Mouse (Mus musculus): ENCODE measurements around the gene S100a4.
A peak's percentile ranks its signal among the peaks of the same experiment; 100 is the strongest.

The S100a4 gene

DNA sequence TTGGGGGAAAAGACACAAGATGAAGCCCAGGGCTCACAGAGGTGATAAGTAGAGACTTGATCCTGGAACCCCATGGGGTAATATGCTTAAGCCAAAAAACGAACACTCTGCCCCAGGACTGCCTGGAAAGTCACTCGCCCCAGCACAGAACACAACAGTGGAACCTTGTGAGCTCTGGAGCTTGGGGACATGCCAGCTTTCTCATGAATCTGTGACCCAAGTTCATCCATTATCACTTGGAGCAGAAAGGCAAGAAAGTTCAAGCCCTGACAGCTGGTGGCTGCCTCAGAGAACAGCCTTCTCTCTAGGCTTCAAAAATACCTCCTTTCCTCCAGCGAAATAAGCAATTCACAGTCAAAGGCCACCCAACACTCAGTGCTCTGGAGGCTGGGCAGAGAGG, 4.2 kb upstream of the S100a4 start:
- no peak for DNase-seq (ENCODE audit: low spot score in 2 of 2)

DNA sequence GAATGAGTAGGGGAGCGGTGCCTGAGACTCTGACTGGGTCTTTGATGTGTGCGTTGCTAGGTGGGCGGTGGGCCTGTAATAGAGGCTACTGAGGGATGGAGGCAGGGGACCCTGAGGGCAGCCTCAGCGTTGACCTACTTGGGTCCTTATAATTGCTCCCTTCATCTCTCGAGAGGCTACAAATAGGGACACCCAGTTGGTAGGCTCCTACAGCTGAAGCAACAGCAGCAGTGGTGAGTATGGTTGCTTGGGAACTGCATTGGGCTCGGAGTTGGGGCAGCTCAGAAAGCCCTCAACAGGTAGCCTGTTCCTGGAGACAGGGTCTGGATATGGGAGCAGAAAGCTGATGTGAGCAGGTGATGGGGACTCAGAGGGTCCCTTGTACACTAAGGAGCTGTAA, 3.5 kb upstream of the S100a4 start:
- DNase-seq (ENCODE audit: low spot score in 2 of 2), result no peak

DNA sequence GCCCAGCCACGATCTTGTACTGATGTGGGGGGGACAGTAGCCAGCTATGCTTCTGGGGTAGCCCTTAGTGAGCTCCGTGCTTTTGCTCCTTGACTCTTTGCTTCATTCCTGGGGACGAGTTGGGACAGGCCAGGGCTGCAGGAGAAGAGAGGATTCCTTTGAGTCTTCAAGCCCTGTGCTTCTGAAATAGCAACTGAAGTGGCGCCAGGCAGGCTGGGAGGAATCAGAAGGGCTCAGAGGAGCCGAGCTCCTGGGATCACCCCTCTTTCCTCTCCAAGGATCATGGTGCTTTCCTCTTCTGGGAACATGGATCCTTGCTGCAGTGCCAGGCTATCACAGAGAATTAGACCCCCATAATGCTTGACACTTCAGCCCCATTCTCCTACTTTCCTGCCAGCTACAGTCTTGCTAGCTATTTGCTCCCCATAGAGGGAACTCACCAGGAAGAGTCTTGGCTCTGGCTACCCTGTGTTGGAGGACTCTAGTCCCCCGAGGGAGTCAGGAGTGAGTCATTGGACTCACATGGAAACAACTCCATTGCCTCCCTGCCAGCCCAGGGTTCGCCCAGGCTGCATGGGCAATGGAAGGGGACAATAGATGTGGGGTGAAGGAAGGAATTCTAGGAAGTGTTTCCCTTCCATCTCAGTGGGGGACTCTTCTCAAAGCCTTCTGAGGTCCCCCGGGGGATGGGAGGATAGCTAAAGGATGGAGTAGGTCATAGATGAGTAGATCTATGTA, 2.9 kb upstream of the S100a4 start:
- no peak for DNase-seq (ENCODE audit: low spot score in 2 of 2)

DNA sequence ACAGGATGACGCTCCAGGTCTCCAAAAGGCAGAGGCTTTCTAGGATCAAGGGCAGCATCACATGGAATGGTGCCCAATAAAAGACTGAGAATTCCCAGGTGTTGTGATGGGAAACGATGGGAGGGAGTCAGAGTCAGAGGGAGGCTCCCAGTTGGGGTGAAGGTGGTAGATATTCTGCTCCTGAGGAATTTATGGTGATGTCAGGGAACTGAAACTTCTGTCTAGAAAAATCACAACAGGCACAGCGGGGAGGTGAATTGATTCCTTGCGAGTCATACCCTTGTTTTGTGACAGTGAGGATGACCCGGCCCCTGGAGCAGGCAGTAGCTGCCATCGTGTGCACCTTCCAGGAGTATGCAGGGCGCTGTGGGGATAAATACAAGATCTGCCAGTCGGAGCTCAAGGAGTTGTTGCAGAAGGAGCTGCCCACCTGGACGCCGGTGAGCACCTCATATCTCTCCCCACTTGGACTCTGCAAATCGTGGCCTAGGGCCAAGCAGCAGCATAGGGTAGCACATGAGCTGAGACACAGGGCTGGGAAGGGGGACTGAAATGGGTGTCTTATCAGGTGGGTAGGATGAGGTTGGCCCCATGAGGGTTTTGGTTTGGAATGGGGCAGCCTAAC, 2.0 kb upstream of the S100a4 start, which contains the start of gene Gm42674:
TSS of gene Gm42674 (plus strand) at position 419 of the 625 bp plus-strand sequence.
- no peak for DNase-seq (ENCODE audit: low spot score in 2 of 2)

DNA sequence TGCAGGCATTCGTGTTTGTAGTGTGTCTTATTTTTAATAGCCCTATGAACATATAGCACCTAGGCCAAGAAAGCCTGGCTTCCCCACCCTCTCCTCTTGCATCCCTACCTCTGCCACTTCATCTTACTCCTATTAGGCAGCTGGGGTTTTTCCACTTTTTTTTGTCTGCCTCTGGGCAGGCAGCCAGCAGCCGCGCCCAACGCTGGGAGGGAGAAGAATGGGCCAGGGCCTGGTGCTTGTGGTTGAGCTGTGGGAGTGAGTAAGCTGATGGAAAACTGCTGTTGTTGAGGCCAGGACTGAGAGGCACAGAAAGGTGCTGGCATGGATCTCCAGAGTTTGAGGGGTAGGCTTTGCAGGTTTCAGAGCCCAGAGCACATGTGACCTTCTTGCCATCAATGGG, 845 bp downstream of the S100a4 start:
- peak; percentile 32 to 48 for DNase-seq (ENCODE audit: low spot score in 2 of 2)

DNA sequence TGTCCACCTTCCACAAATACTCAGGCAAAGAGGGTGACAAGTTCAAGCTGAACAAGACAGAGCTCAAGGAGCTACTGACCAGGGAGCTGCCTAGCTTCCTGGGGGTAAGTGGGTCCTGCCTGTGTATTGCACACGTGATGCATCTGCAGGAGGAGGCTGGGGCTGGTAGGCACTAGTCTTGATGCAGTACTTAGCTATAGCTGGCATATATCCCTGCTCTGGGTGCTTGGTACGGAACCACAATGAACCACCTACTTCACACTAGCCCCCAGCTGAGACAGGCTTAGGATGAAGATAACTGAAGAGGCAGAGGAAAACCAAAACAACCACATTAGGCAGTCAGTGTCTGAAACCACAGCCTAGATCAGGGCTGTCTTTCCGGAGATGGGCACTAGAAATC, 1.5 kb downstream of the S100a4 start:
- DNase-seq (ENCODE audit: low spot score in 2 of 2), result no peak

DNA sequence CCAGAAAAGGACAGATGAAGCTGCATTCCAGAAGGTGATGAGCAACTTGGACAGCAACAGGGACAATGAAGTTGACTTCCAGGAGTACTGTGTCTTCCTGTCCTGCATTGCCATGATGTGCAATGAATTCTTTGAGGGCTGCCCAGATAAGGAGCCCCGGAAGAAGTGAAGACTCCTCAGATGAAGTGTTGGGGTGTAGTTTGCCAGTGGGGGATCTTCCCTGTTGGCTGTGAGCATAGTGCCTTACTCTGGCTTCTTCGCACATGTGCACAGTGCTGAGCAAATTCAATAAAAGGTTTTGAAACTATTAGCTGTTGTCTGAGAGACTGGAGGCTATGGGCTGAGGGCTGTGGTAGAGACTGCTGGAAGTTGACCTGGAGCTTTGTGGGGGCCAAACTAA, 2.2 kb downstream of the S100a4 start:
- DNase-seq (ENCODE audit: low spot score in 2 of 2), result no peak

DNA sequence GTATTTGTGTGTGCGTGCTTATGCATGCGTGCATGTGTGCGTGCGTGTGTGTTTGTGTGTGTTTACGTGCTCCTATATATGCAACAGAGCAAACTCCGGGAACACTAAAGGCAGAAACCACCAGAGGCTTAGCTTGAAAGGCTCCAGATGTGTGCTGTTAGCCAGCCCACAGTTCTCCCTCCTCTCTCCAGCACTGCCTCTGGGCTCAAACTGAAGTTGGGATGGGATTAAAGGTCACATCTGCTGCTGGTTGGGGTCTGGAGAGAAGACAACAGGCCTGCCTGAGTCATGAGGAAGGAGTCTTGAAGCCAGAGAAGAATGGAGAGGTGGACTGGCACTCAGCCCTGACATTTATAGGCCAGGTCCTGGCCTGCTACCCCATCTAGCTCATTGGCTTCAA, 2.6 kb downstream of the S100a4 start:
- DNase-seq (ENCODE audit: low spot score in 2 of 2), result no peak

DNA sequence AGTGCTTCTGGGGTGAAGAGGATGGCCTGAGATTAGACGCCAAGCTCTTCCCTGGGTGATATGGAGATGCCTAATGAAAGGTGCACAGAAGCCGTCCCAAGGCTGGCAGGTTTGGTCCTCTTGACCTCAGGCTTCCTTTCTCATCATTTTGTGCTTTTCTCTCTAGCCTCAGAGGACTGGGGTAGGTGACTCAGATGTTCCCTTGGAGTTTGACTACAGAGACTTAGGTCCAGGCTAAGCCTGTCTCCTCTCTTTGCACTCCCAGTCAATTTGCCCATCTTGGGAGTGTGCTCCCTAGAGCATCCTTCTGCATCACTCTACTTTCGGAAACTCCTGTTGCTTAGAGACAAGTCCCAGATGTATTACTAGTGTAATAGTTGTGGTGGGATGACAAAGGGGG, 3.8 kb downstream of the S100a4 start:
- DNase-seq (ENCODE audit: low spot score in 2 of 2), result no peak

DNA sequence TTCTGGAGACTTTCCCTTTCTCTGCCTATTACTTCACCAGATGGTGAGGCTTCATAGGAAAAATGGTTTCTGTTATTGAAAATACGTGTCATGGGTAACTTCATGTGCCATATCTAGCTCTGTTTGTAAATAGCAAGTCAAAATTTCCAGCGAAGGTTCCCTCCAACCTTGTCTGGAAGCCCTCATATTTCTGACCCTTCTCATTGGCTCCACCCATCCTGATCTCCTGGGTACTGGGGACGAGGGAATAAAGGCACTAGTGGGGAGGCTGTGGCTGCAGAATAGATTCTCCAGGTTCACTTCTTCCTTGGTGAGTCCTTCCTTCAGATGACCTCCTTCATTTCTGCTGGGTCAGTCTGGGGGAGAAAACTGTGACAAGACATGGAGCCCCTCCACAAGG, 4.7 kb downstream of the S100a4 start, which contains the start of gene S100a5:
TSS of gene S100a5 (plus strand) at position 301 of the 400 bp plus-strand sequence.
- no peak for DNase-seq (ENCODE audit: low spot score in 2 of 2)

DNA sequence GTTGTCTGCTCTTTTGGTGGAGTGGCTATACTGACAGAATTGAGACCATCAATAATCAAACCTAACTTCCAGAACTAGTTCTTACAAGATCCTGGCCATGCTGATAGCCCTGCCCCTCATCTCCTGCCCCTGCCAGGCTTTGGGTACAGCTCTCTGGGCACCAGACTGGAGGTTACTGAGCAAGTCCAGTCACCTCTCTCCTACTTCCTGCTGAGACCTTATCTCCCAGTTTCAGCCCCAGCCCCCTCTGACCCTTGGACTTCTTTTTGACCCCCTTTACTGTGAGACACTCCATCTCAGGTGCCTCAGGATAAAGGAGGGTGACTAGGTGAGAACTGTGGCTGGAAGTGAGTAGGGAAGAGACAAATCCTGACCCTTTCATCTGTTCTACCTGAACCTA, 5.5 kb downstream of the S100a4 start:
- no peak for DNase-seq (ENCODE audit: low spot score in 2 of 2)

DNA sequence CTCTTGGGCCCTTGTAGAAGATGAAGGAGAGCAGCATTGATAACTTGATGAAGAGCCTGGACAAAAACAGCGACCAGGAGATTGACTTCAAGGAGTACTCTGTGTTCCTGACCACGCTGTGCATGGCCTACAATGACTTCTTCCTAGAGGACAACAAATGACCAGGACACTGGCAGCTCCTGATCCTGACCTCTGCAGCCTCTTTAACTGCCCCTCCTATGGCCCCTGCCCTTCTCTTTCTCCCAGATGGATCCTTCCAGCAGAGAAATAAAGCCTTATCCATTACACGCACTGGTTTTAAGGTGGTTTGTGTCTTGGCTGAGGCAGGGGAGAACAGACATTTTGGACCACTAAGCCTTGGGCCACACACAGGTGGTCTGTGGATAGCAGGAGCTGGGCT, 7.9 kb downstream of the S100a4 start:
- no peak for DNase-seq (ENCODE audit: low spot score in 2 of 2)

DNA sequence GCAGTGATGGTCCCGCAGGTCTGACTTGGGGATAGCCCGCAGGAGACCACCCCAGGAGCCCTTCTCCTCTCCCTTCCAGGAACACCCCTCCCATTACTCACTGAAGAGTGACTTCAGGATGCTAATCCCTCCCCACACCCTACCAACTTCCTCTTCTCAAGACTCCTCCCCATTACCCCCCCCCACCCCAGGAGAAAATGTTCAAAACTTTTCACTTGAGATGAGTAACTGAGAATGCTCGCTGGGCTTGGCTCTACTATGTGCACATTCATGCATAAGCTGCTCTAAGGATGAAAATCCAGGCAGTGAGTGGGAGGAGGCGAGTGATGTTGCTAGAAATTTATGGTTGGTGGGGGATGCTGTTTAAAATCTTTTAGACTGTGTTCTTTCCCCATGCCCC, 8.5 kb downstream of the S100a4 start:
- peak; percentile 26 to 51 for DNase-seq (ENCODE audit: low spot score in 2 of 2)

DNA sequence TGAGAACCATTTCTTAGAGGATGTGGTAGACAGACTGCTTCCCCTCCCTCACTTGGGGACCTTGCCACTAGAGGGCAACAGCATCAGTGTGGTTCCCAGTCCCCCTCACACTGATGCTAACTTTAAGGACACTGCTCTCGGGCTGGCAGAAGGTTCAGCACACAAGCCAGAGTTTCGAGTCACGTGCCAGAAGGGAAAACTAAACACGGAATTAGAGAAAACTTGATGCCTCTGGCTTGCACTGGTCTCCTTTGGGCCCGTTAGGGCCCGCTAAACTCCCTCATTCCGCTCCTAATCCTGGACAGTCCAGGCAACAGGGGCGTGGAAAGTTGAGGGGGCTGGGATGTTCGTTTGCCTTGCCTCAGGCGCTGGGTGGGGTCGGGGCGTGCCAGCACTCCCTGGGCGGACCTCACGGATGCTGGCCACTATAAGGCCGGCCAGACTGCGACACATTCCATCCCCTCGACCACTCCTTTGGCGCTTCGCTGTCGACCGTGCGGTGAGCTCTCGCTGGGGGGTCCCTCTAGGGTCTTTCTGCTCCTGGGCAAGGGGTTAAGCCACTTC, 9.2 kb downstream of the S100a4 start, which contains the start of gene S100a6:
TSS of gene S100a6 (plus strand) at position 155 of the 564 bp plus-strand sequence.
- peak; percentile 82 to 86 for DNase-seq (ENCODE audit: low spot score in 2 of 2)

DNA sequence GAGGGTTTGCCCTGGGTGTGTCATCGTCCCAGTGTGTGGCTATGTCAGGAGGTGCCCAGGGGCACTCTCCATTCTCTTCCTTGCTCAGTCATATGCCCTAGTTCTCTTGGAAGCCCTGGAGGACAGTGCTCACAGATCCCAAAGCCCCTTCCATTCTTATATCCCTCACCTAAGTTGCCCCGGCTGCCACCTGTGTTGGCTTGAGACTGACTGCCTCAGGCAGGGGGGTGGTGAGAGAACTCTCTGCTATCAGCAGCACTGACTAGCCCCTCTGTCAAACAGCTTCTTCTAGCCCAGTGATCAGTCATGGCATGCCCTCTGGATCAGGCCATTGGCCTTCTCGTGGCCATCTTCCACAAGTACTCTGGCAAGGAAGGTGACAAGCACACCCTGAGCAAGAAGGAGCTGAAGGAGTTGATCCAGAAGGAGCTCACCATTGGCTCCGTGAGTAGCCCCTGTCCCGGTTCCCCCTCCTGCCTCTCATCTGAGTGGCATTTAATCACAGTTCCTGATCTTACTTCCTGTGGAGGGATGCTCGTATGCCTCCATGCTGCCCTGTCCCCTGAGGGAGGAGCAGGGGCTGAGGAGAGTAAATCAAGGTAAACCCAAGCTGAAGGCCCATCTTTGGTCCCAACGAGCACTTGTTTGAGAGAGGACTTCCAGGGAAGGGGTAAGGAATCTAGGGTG, 10.0 kb downstream of the S100a4 start:
- peak in 1 of 2 experiments; percentile 24 for DNase-seq (ENCODE audit: low spot score in 2 of 2)

DNA sequence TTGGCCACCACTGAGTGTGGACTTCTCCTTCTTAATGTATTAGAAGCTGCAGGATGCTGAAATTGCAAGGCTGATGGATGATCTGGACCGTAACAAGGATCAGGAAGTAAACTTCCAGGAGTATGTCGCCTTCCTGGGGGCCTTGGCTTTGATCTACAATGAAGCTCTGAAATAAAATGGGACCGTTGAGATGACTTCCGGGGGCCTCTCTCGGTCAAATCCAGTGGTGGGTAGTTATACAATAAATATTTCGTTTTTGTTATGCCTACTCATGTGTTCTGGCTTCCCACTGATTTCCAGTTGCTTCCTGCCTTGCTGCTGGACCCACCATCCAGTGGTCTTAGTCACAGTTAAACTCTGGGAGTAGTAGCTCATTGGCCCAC, 10.6 kb downstream of the S100a4 start:
- DNase-seq (ENCODE audit: low spot score in 2 of 2), result no peak

DNA sequence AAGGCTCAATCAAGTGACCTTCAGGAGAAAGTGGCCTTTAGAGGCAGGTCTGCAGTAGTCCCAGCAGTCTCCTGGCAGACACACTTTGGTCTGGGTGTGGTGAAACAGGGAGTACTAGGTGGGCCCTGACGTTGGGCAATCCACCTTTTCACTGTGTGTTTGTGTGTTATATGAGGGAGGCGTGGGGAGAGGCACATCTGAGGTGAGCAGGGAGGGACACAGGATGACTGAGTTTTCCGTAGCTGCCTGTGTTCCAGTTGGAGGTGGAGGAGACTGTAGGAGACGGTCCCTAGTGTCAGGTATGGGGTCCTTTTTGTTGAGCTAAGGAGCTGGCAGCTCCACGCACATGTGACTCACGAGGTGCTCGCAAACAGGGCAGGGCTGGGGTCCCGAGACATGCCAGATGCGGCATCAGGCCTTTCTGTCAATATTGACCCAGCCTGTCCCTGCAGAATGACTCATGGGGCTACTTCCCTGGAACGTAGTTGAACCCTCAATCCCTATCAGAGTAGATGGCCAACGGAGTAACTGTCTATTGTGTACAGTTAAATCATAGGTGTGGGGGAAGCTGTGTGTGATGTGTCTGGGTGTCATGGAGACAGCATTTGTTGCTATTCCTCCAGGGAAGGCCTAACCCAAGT, 11.2 kb downstream of the S100a4 start:
- DNase-seq (ENCODE audit: low spot score in 2 of 2), result no peak

DNA sequence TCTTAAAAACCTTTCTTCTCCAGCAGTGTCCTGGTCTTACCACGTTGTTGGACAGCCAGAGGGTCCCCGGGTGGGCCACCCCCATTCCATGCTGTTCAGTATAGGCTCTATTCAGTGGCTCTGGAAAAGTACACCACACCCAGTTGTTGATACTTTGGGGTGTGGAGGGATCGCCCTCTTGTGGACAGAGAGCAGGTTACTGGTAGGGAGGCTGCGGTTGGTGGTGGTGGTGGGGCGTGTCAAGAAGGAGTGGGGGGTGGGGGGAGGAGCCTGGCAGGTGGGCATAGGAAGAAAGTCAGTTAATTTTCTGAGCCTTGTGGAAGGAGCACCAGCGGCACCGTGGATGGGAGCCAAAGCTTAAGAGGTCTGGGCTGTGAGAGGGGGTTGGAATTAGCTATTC, 11.8 kb downstream of the S100a4 start:
- DNase-seq (ENCODE audit: low spot score in 2 of 2), result peak; percentile 70 to 79

DNA sequence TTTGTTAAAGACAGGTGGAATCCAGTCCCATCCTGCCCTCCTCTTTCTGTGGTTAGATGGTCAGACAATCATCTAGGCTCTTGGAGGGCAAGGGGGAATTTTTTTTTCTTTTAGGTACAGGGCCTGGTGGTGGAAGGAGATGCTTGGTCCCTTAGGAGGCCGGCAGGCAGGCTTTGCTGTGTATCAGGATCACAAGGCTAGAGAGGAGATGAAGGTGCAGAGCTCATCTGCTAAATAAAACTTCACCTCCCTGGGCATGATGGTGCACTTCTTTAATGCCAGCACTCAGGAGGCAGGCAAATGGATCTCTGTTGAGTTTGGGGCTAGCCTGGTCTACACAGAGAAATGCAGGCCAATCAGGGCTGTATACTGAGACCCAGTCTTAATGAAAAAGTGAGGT, 12.3 kb downstream of the S100a4 start:
- no peak for DNase-seq (ENCODE audit: low spot score in 2 of 2)

DNA sequence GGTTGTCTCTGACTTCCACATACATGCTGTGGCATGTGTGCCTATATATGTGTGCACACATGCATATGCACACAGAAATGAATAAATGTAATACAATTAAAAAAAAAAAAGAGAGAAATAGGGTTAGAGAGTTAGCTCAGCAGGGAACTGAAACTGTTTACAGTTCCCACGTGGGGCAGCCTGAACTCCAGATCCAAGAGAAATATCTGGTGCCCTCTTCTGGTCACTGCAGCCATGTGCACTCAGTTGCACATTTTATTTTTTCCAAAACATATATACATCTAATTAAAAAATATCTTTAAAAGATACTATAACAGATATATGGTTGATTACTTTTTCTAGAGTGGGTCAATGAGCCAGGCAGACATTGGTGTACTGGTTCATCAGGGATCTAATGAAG, 14.0 kb downstream of the S100a4 start:
- DNase-seq (ENCODE audit: low spot score in 2 of 2), result no peak

DNA sequence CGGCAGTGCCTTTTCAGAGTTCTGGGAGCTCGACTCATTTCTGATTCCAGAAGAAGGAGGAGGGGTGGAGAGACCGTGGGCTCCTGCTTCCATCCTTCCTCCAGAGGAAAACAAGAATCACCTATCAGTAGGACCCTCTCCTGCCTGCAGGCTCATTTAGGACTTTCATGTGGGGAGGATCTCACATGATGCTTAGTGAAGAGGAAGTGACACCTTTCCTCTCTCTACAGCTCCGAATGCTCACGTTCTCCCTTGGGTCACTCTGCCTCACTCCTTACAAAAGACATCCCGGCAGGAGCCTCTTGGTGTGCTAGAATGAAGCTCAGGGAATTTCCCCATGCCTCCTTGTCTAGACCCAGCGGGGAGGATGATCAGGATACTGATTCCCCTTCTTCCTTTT, 18.0 kb downstream of the S100a4 start:
- DNase-seq (ENCODE audit: low spot score in 2 of 2), result no peak
